ENCODE assay signal across 8 mouse cellular contexts in the genomic region with DNA sequence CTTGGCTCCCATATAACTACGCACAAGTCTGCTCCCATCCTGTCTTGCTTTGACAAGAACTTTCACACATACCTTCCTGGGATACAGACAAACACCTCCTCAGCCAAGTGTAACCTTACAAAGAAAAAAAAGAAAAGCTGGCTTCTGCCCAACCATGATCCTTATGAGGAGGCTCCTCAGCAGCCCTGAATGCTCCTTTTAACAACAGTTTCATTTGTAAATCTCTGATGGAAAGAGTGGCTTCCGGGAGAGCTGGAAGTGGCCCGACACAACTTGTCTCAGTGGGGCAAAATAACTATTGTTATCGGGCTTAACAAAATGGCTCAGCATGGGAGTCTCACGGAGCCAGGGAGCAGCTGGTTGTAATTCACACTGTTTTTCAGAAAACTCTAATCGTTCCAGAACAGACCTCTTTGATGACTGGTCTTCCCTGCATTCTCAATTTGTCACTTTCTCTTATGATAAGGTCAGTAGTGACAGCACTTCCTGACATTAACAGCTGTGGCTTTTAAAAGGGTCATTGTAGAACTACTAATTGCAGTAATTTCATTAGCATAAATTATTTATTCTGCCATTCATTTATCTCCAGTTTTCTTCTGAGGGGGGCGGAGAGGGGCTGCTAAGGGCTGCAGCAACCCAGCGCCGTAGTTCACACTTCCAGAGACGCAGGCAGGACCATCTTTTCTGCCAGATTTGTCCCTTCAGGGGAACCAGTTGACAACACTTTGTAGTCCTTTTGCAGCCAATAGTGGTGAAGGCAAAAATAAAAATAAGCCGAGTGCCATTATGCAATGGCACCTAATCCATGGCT.
DNase-seq lines count a peak whose midpoint lies in the region; ATAC-seq and TF ChIP-seq lines count a peak whose summit lies in the region.

No protein-coding gene starts in this region.

- peak; percentile 39 for DNase-seq in lung, embryonic 14.5 days
- no peak for DNase-seq in lung, adult 18-20 months
- DNase-seq in embryonic facial prominence, embryonic 14.5 days (ENCODE audit: low spot score): peak; percentile 53
- peak; percentile 41 for DNase-seq in limb, embryonic 10.5 days (ENCODE audit: low spot score)
- DNase-seq in left cerebral cortex, adult 2 months (ENCODE audit: extremely low spot score in 1 of 2, low spot score in 2 of 2): no peak
- DNase-seq in urinary bladder, adult 2 months (ENCODE audit: low spot score): no peak
- no peak for DNase-seq in B cell, adult 2 months

- TF ChIP-seq CTCF in lung, embryonic 14.5 days (IDR thresholded peaks at IDR 0.05; ENCODE audit: low read depth): no peak
- no peak for TF ChIP-seq CTCF in left cerebral cortex, adult 2 months (IDR thresholded peaks at IDR 0.05)

- intact Hi-C loops in left cerebral cortex, adult 2 months (cut with DNase I): no loop called here

- no peaks in the 10 kb centered on the region for H3K4me1 ChIP-seq in lung, embryonic 14.5 days (ENCODE audit: insufficient read depth)
- peaks cover 13% of the 10 kb centered on the region for H3K4me1 ChIP-seq in embryonic facial prominence, embryonic 14.5 days (ENCODE audit: control insufficient read depth, insufficient read depth, low read length)
- peaks cover 20% of the 10 kb centered on the region for H3K4me1 ChIP-seq in limb, embryonic 10.5 days
- peaks cover 4% of the 10 kb centered on the region; the same call in 1 of the 2 replicates for H3K4me1 ChIP-seq in neural tube, embryonic 14.5 days (ENCODE audit: control insufficient read depth, insufficient read depth, low read length)

- no peak overlapping the region; the same call in 1 of the 2 replicates for H3K9ac ChIP-seq in lung, embryonic 14.5 days
- no peak overlapping the region for H3K9ac ChIP-seq in embryonic facial prominence, embryonic 14.5 days (ENCODE audit: low read depth, low read length)
- H3K9ac ChIP-seq in neural tube, embryonic 14.5 days (replicated peaks; ENCODE audit: low read depth, low read length): no peak overlapping the region

- no peak overlapping the region for H3K27ac ChIP-seq in lung, embryonic 14.5 days (ENCODE audit: low read depth)
- H3K27ac ChIP-seq in embryonic facial prominence, embryonic 14.5 days (replicated peaks; ENCODE audit: low read depth, low read length): no peak overlapping the region
- H3K27ac ChIP-seq in limb, embryonic 10.5 days: peak overlapping the region; percentile 58
- no peak overlapping the region for H3K27ac ChIP-seq in neural tube, embryonic 14.5 days (ENCODE audit: low read depth, low read length)
- no peak overlapping the region for H3K27ac ChIP-seq in left cerebral cortex, adult 2 months

- H3K27me3 ChIP-seq in lung, embryonic 14.5 days (ENCODE audit: insufficient read depth, low read length): no peaks in the 10 kb centered on the region
- H3K27me3 ChIP-seq in embryonic facial prominence, embryonic 14.5 days (replicated peaks; ENCODE audit: control insufficient read depth, insufficient read depth, low read length): 0 out of 2 replicates have a peak, but pooled peaks cover 8% of the 10 kb centered on the region
- H3K27me3 ChIP-seq in limb, embryonic 10.5 days (ENCODE audit: low read depth, poor library complexity, severe bottlenecking): peaks cover 28% of the 10 kb centered on the region
- H3K27me3 ChIP-seq in neural tube, embryonic 14.5 days (ENCODE audit: control insufficient read depth, insufficient read depth, low read length): peaks cover 22% of the 10 kb centered on the region

- no peaks in the 10 kb centered on the region for H3K36me3 ChIP-seq in lung, embryonic 14.5 days (ENCODE audit: insufficient read depth)
- H3K36me3 ChIP-seq in embryonic facial prominence, embryonic 14.5 days (ENCODE audit: control insufficient read depth, insufficient read depth, low read length): no peaks in the 10 kb centered on the region
- H3K36me3 ChIP-seq in limb, embryonic 10.5 days: no peaks in the 10 kb centered on the region
- H3K36me3 ChIP-seq in neural tube, embryonic 14.5 days (ENCODE audit: control insufficient read depth, insufficient read depth, low read length): no peaks in the 10 kb centered on the region

- 0 out of 2 replicates have a peak overlapping the region, but pooled peaks have one; percentile 8 for H3K4me3 ChIP-seq in lung, embryonic 14.5 days (ENCODE audit: low read depth, low read length)
- no peak overlapping the region for H3K4me3 ChIP-seq in embryonic facial prominence, embryonic 14.5 days (ENCODE audit: low read depth, low read length)
- peak overlapping the region; percentile 32 for H3K4me3 ChIP-seq in limb, embryonic 10.5 days
- no peak overlapping the region for H3K4me3 ChIP-seq in neural tube, embryonic 14.5 days (ENCODE audit: low read depth, low read length)
- H3K4me3 ChIP-seq in left cerebral cortex, adult 2 months: no peak overlapping the region

- H3K9me3 ChIP-seq in lung, embryonic 14.5 days (ENCODE audit: low read depth, low read length): no peaks in the 10 kb centered on the region
- H3K9me3 ChIP-seq in embryonic facial prominence, embryonic 14.5 days (ENCODE audit: control insufficient read depth, low read length): no peaks in the 10 kb centered on the region
- no peaks in the 10 kb centered on the region for H3K9me3 ChIP-seq in limb, embryonic 10.5 days (replicated peaks)
- H3K9me3 ChIP-seq in neural tube, embryonic 14.5 days (ENCODE audit: control insufficient read depth, low read length): no peaks in the 10 kb centered on the region

- no peak for ATAC-seq in lung, embryonic 14.5 days (ENCODE audit: insufficient read depth)
- ATAC-seq in embryonic facial prominence, embryonic 14.5 days (ENCODE audit: low read depth): peak; percentile 39
- 0 out of 2 replicates have a peak, but pooled peaks have one; percentile 21 for ATAC-seq in neural tube, embryonic 14.5 days (ENCODE audit: low read depth)

- WGBS in lung, embryonic 14.5 days: 6% methylated on average over 11 of the region's 11 CpGs
- 9% methylated on average over 11 of the region's 11 CpGs for WGBS in embryonic facial prominence, embryonic 14.5 days
- WGBS in limb, embryonic 10.5 days: under 1% methylated on average over 11 of the region's 11 CpGs
- WGBS in neural tube, embryonic 14.5 days: 2% methylated on average over 11 of the region's 11 CpGs

- H3K4me2 ChIP-seq in lung, embryonic 14.5 days: peak overlapping the region; percentile 50
- H3K4me2 ChIP-seq in embryonic facial prominence, embryonic 14.5 days (ENCODE audit: low read depth, low read length): peak overlapping the region; percentile 10
- H3K4me2 ChIP-seq in neural tube, embryonic 14.5 days (ENCODE audit: low read depth, low read length): peak overlapping the region; percentile 29

Comparison
In these comparisons a context has a peak if more than half of its experiments do, and no peak if none do; other contexts are left out.
1. DNase-seq: peak in lung, embryonic 14.5 days (single experiment), embryonic facial prominence, embryonic 14.5 days (single experiment) and limb, embryonic 10.5 days (single experiment); none in lung, adult 18-20 months (0 of 2), left cerebral cortex, adult 2 months (0 of 2), urinary bladder, adult 2 months (single experiment) and B cell, adult 2 months (0 of 2).
2. H3K4me3 ChIP-seq: peak in lung, embryonic 14.5 days (single experiment) and limb, embryonic 10.5 days (single experiment); none in embryonic facial prominence, embryonic 14.5 days (single experiment), neural tube, embryonic 14.5 days (single experiment) and left cerebral cortex, adult 2 months (single experiment).
3. Peak in every context shown above with its lines, with median percentiles within 50 percentile points of each other: H3K4me2 ChIP-seq.